Mouse (Mus musculus) kidney, postnatal 0 days (tissue): ENCODE data around the gene Entpd8. TPM values are rescaled to one million over a fixed set of nuclear protein-coding genes. Genes with fewer than 3 reads are reported as not detected.
A peak's percentile ranks its signal among the peaks of the same experiment; 100 is the strongest.

ENCODE experiments used
- ATAC-seq: fragments of 200-750 bp; cut with Nextera tagmentation; replicated peaks from 2 replicates; pipeline ENCODE4 v1.8.0; 2017; ENCODE audit warnings: low read depth, moderate number of reproducible peaks, moderate TSS enrichment, moderate library complexity; ENCODE audit not compliant: low FRiP score
- DNase-seq: peaks from one replicate; pipeline ENCODE4 v3.0.0-alpha.2; 2016; ENCODE audit warnings: low spot score
- H3K27ac ChIP-seq: fragments of 300-500 bp; sonication (generic); 2 replicates; pipeline ENCODE4 v1.5.1; 2014; ENCODE audit warnings: mild to moderate bottlenecking
- H3K27me3 ChIP-seq: fragments of 300-500 bp; sonication (generic); 2 replicates; pipeline ENCODE4 v1.6.1; 2014; ENCODE audit warnings: low read length, mixed read lengths; ENCODE audit not compliant: insufficient read depth
- H3K36me3 ChIP-seq: fragments of 300-500 bp; sonication (generic); 2 replicates; pipeline ENCODE4 v1.6.1; 2014; ENCODE audit warnings: low read length, mixed read lengths; ENCODE audit not compliant: insufficient read depth
- H3K4me1 ChIP-seq: fragments of 300-500 bp; sonication (generic); replicated peaks from 2 replicates; pipeline ENCODE4 v1.6.1; 2014; ENCODE audit warnings: antibody characterized with exemption, low read length, mixed read lengths; ENCODE audit not compliant: insufficient read depth
- H3K4me2 ChIP-seq: fragments of 300-500 bp; sonication (generic); 2 replicates; pipeline ENCODE4 v1.6.1; 2014; ENCODE audit warnings: mild to moderate bottlenecking, low read length, moderate library complexity, mixed read lengths
- H3K4me3 ChIP-seq: fragments of 300-500 bp; sonication (generic); replicated peaks from 2 replicates; pipeline ENCODE4 v1.5.1; 2014; ENCODE audit warnings: low read depth, low read length
- H3K9ac ChIP-seq: fragments of 300-500 bp; sonication (generic); 2 replicates; pipeline ENCODE4 v1.6.1; 2014; ENCODE audit warnings: low read depth, low read length
- H3K9me3 ChIP-seq: fragments of 300-500 bp; sonication (generic); replicated peaks from 2 replicates; pipeline ENCODE4 v1.6.1; 2016; ENCODE audit warnings: low read length, inconsistent platforms, mixed read lengths
- CTCF ChIP-seq: IDR thresholded peaks from 2 replicates; pipeline ENCODE4 v1.5.1; 2016; ENCODE audit warnings: antibody characterized with exemption, low read depth, mild to moderate bottlenecking, moderate library complexity
- WGBS: fragments of 180-500 bp; shearing (Covaris S2); extraction: QIAGEN DNeasy Blood & Tissue Kit; methylation state at CpG from one replicate; pipeline ENCODE4 v1.1.7; 2014; 5-methylcytosine and 5-hydroxymethylcytosine counted together
- polyA plus RNA-seq: library from polyadenylated mRNA; unstranded; fragments of >200 nt; fragmentation: Nextera tagmentation; extraction: Ambion mirVana; gene quantifications from 2 replicates; pipeline ENCODE4 v1.2.1, GENCODE M21; 2015

Entpd8 gene
- 6.2 TPM in 2 replicates for polyA plus RNA-seq

DNA sequence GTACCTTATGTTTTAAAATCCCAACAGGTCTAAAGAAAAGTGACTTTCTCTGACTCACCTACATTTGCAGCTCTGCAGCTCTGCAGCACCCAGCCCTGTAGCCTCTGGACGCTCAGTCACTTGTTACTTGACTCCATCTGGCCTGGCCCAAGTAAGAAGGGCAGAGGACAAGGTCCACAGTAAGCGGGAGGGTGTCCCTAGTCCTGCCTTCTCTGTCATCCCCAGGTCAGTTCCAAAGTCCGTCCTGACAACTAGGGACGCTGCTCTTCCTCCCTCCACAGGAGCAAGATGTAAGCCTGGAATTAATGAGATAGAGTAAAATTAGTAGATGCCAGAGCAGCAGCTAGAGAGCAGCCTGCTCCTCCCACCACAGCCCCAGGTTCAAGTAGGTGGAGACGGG lies at the start of gene Entpd8:
Gene Entpd8 (plus strand): TSS at position 229 of the 400 bp plus-strand sequence.
- DNase-seq (peak; percentile 19), ATAC-seq (peak; percentile 87)
- no peak within 1 kb of the TSS for H3K4me2 ChIP-seq

DNA sequence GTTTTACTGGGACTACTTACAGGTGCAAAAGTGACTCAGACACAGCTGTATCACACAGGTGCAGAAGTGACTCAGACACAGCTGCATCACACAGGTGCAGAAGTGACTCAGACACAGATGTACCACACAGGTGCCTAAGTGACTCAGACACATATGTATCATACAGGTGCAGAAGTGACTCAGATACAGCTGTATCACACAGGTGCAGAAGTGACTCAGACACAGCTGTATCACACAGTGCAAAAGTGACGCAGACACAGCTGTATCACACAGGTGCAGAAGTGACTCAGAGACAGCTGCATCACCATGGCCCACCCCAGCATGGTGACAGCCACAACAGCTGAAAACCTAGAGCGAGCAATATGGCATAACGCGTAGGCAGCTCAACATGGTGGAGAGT lies 45.1 kb upstream of the Entpd8 start:
- WGBS, result 96% methylated on average over 4 of the region's 4 CpGs
- TF ChIP-seq CTCF, result no peak
- no peak overlapping the region for H3K9ac ChIP-seq
- no peak overlapping the region for H3K4me2 ChIP-seq
- DNase-seq (no peak), ATAC-seq (no peak)
- no peaks in the 10 kb centered on the region for H3K36me3 ChIP-seq
- no peaks in the 10 kb centered on the region for H3K9me3 ChIP-seq
- no peaks in the 10 kb centered on the region for H3K27me3 ChIP-seq
- H3K27ac ChIP-seq, result no peak overlapping the region
- no peak overlapping the region for H3K4me3 ChIP-seq
- H3K4me1 ChIP-seq, result no peaks in the 10 kb centered on the region

More for the DNA sequence above, at the start of gene Entpd8:
- H3K4me3 ChIP-seq, result no peak within 1 kb of the TSS
- peak within 1 kb of the TSS; percentile 63 for H3K27ac ChIP-seq
- no peaks in the 10 kb centered on the region for H3K4me1 ChIP-seq
- no peaks in the 10 kb centered on the region for H3K27me3 ChIP-seq
- no peak for TF ChIP-seq CTCF
- no peaks in the 10 kb centered on the region for H3K36me3 ChIP-seq
- no peak within 1 kb of the TSS for H3K9ac ChIP-seq
- H3K9me3 ChIP-seq, result no peaks in the 10 kb centered on the region
- WGBS, result 39% methylated on average over 5 of the region's 5 CpGs

DNA sequence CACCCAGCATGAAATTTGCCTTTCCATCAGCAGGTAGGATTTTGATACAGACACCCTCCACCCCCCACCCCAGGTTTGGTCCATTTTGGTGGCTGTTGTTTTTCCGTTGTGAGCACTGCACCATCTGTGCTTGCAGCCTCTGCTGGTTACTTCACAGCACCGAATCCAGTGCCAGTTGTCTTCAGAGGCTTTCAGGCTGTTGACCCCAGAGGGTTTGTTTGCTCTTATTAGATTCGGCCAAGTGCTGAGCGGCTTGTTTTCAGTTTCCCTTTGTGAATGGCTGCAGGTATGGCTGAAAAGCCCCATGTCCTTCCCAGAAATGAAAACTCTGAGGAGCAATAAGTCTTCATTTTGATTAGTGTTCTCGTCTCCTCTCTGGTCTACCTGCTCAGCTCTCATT lies 40.0 kb upstream of the Entpd8 start:
- H3K4me1 ChIP-seq, result no peaks in the 10 kb centered on the region
- H3K27me3 ChIP-seq, result no peaks in the 10 kb centered on the region
- H3K9me3 ChIP-seq, result no peaks in the 10 kb centered on the region
- H3K27ac ChIP-seq, result no peak overlapping the region
- no peak for ATAC-seq
- H3K9ac ChIP-seq, result no peak overlapping the region
- 80% methylated on average over 5 of the region's 5 CpGs for WGBS
- H3K4me2 ChIP-seq, result no peak overlapping the region
- H3K36me3 ChIP-seq, result 0 out of 2 replicates have a peak, but pooled peaks cover 4% of the 10 kb centered on the region
- TF ChIP-seq CTCF, result no peak
- no peak for DNase-seq
- no peak overlapping the region for H3K4me3 ChIP-seq

DNA sequence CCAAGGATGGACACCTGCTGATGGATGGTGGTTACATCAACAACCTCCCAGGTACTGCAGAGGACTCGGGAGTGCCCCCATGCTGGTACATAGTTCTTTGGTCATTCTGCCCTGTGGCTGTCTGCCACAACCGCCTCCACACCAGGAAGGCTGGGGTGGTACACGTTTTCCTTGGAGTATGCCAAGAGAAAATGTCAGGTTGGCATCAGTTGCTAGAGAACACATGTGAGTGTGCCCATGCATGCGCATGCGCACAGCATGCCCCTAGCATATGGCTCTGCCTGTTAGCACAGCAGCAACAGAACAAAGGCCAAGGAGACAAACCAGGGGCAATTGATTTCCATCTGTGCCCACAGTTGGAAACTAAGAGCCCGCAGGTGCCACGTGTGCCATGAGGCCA lies 29.2 kb upstream of the Entpd8 start:
- 91% methylated on average over 7 of the region's 7 CpGs for whole genome bisulfite sequencing
- no peak for TF ChIP-seq CTCF

DNA sequence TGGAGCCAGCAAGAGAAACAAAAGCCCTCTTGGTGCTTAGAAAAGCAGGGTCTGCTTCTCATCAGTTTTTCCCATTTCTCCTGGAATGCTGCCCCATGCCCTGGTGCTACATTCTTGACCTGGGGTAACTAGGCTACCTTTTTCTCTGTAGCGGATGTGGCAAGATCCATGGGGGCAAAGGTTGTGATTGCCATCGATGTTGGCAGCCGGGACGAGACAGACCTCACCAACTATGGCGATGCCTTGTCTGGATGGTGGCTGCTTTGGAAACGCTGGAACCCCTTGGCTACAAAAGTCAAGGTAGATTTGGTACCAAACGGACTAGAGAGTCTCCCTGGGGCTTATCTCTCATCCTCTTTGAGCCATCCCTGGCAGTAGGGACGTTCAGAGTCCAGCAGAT lies 28.7 kb upstream of the Entpd8 start:
- no peaks in the 10 kb centered on the region for H3K36me3 ChIP-seq
- ATAC-seq (no peak), DNase-seq (no peak)
- no peak overlapping the region for H3K4me2 ChIP-seq
- peaks cover 11% of the 10 kb centered on the region for H3K4me1 ChIP-seq
- TF ChIP-seq CTCF, result no peak
- no peak overlapping the region for H3K4me3 ChIP-seq
- H3K27ac ChIP-seq, result no peak overlapping the region
- H3K9me3 ChIP-seq, result no peaks in the 10 kb centered on the region
- no peak overlapping the region for H3K9ac ChIP-seq
- no peaks in the 10 kb centered on the region for H3K27me3 ChIP-seq
- 88% methylated on average over 8 of the region's 8 CpGs for WGBS

More for the DNA sequence above, 29.2 kb upstream of the Entpd8 start:
- no peak overlapping the region for H3K4me3 ChIP-seq
- H3K27me3 ChIP-seq, result no peaks in the 10 kb centered on the region
- DNase-seq (no peak), ATAC-seq (no peak)
- H3K27ac ChIP-seq, result no peak overlapping the region
- H3K4me2 ChIP-seq, result no peak overlapping the region
- no peak overlapping the region for H3K9ac ChIP-seq
- H3K36me3 ChIP-seq, result no peaks in the 10 kb centered on the region
- peaks cover 11% of the 10 kb centered on the region for H3K4me1 ChIP-seq
- no peaks in the 10 kb centered on the region for H3K9me3 ChIP-seq

DNA sequence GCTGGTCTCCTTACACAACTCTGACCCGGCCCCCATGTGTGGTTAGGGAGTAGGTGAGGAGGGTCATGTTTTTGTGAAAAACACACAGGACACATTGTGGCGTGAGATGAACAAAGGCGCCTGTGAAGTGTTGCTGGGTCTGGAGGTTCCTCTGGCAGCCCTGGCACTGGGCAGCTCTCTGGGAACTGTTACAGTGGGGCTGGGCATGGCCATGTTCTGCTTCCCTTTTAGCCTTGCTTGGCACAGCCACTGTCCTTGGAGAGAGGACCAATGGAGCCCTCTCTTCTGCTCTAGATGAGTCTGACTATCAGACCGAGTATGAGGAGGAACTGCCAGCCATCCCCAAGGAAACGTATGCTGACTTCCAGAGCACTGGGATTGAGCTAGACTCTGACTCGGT lies 27.0 kb upstream of the Entpd8 start:
- ATAC-seq, result no peak
- Histone ChIP-seq H3K4me2 (no peak overlapping the region), H3K4me3 (no peak overlapping the region), H3K4me1 (peaks cover 11% of the 10 kb centered on the region), H3K36me3 (0 out of 2 replicates have a peak, but pooled peaks cover 2% of the 10 kb centered on the region), H3K9me3 (no peaks in the 10 kb centered on the region), H3K27ac (no peak overlapping the region), H3K27me3 (no peaks in the 10 kb centered on the region), H3K9ac (no peak overlapping the region)
- no peak for DNase-seq
- WGBS, result 91% methylated on average over 6 of the region's 6 CpGs
- TF ChIP-seq CTCF, result no peak
